Mouse (Mus musculus) limb, embryonic 14.5 days (tissue): ENCODE data around the gene Gtf2f2. TPM values are rescaled to one million over a fixed set of nuclear protein-coding genes. Genes with fewer than 3 reads are reported as not detected.

ENCODE experiments used
- ATAC-seq: fragments of 200-750 bp; cut with Nextera tagmentation; 2 replicates; pipeline ENCODE4 v1.8.0; 2017; ENCODE audit warnings: low read depth, moderate number of reproducible peaks, moderate TSS enrichment; ENCODE audit not compliant: low FRiP score
- DNase-seq: peaks from one replicate; pipeline ENCODE4 v3.0.0-alpha.2; 2015; ENCODE audit warnings: low spot score
- H3K27ac ChIP-seq: fragments of 300-500 bp; sonication (generic); replicated peaks from 2 replicates; pipeline ENCODE4 v1.5.1; 2014; ENCODE audit warnings: low read depth, mild to moderate bottlenecking, low read length, moderate library complexity, mixed read lengths
- H3K27me3 ChIP-seq: fragments of 300-500 bp; sonication (generic); 2 replicates; pipeline ENCODE4 v1.6.1; 2014; ENCODE audit warnings: low read length, mixed read lengths; ENCODE audit not compliant: control insufficient read depth, insufficient read depth
- H3K36me3 ChIP-seq: fragments of 300-500 bp; sonication (generic); 2 replicates; pipeline ENCODE4 v1.6.1; 2014; ENCODE audit warnings: mild to moderate bottlenecking, low read length, moderate library complexity, mixed read lengths; ENCODE audit not compliant: control insufficient read depth, insufficient read depth
- H3K4me1 ChIP-seq: fragments of 300-500 bp; sonication (generic); 2 replicates; pipeline ENCODE4 v1.6.1; 2014; ENCODE audit warnings: antibody characterized with exemption, low read length, mixed read lengths; ENCODE audit not compliant: control insufficient read depth, insufficient read depth
- H3K4me2 ChIP-seq: fragments of 300-500 bp; sonication (generic); replicated peaks from 2 replicates; pipeline ENCODE4 v1.6.1; 2014; ENCODE audit warnings: low read depth, mild to moderate bottlenecking, low read length, moderate library complexity; ENCODE audit not compliant: severe bottlenecking
- H3K4me3 ChIP-seq: fragments of 300-500 bp; sonication (generic); replicated peaks from 2 replicates; pipeline ENCODE4 v1.5.1; 2014; ENCODE audit warnings: low read length
- H3K9ac ChIP-seq: fragments of 300-500 bp; sonication (generic); 2 replicates; pipeline ENCODE4 v1.6.1; 2014; ENCODE audit warnings: mild to moderate bottlenecking, low read depth, low read length, moderate library complexity; ENCODE audit not compliant: severe bottlenecking
- H3K9me3 ChIP-seq: fragments of 300-500 bp; sonication (generic); 2 replicates; pipeline ENCODE4 v1.6.1; 2016; ENCODE audit warnings: low read length; ENCODE audit not compliant: control insufficient read depth
- POLR2A ChIP-seq: fragments of 200-500 bp; IDR thresholded peaks from 2 replicates; pipeline ENCODE4 v1.8.0; 2012; ENCODE audit warnings: inconsistent platforms, mild to moderate bottlenecking, moderate library complexity, borderline replicate concordance; ENCODE audit not compliant: insufficient read depth, insufficient read length; ENCODE audit errors: extremely low read depth
- WGBS: fragments of 180-500 bp; shearing (Covaris S2); extraction: QIAGEN DNeasy Blood & Tissue Kit; methylation state at CpG from one replicate; pipeline ENCODE4 v1.1.7; 2014; 5-methylcytosine and 5-hydroxymethylcytosine counted together
- polyA plus RNA-seq, 2 experiments: library from polyadenylated mRNA; depleted of rRNA in 1 of 2; stranded (reverse) in 1 of 2; unstranded in 1 of 2; fragments of >200 nt; fragmentation: Nextera tagmentation in 1 of 2; extraction: Ambion mirVana in 1 of 2; gene quantifications; 2 replicates each; pipeline versions ENCODE4 v1.2.1 to v1.2.3; 2012 to 2014

The Gtf2f2 gene
- polyA plus RNA-seq, 2 experiments = 22.1 to 34.7 TPM

GRCm38 (mm10) chr14:75903131-75903530 lies 107.5 kb downstream of the Gtf2f2 start:
- ATAC-seq (no peak), DNase-seq (no peak)
- no peak overlapping the region for H3K4me3 ChIP-seq
- no peak overlapping the region for H3K4me2 ChIP-seq
- H3K9me3 ChIP-seq = no peaks in the 10 kb centered on the region
- peaks cover 9% of the 10 kb centered on the region for H3K36me3 ChIP-seq
- H3K27me3 ChIP-seq = no peaks in the 10 kb centered on the region
- H3K4me1 ChIP-seq = peaks cover 28% of the 10 kb centered on the region
- no peak overlapping the region for H3K9ac ChIP-seq
- WGBS = 94% methylated on average over 3 of the region's 3 CpGs
- no peak overlapping the region for H3K27ac ChIP-seq
- TF ChIP-seq POLR2A = no peak

- TF ChIP-seq POLR2A = no peak
- Histone ChIP-seq H3K4me1 (peaks cover 28% of the 10 kb centered on the region), H3K4me3 (no peak overlapping the region), H3K9me3 (no peaks in the 10 kb centered on the region), H3K27me3 (no peaks in the 10 kb centered on the region), H3K27ac (peak overlapping the region; percentile 3; the same call in 1 of the 2 replicates), H3K9ac (no peak overlapping the region), H3K4me2 (no peak overlapping the region), H3K36me3 (peaks cover 14% of the 10 kb centered on the region)
- 58% methylated on average over 2 of the region's 2 CpGs for WGBS
- ATAC-seq = no peak
- DNase-seq = peak; percentile 65
These were observed 108.7 kb downstream of the Gtf2f2 start for GRCm38 (mm10) chr14:75902013-75902412.

GRCm38 (mm10) chr14:75900793-75901499 lies 109.7 kb downstream of the Gtf2f2 start:
- DNase-seq (no peak), ATAC-seq (no peak)
- peak overlapping the region; percentile 38; the same call in 1 of the 2 replicates for H3K9ac ChIP-seq
- H3K27me3 ChIP-seq = no peaks in the 10 kb centered on the region
- no peak overlapping the region for H3K4me2 ChIP-seq
- WGBS = 45% methylated on average over 5 of the region's 5 CpGs
- TF ChIP-seq POLR2A = no peak
- H3K9me3 ChIP-seq = no peaks in the 10 kb centered on the region
- peaks cover 20% of the 10 kb centered on the region for H3K36me3 ChIP-seq
- no peak overlapping the region for H3K4me3 ChIP-seq
- peaks cover 28% of the 10 kb centered on the region for H3K4me1 ChIP-seq
- peak overlapping the region; percentile 72 for H3K27ac ChIP-seq

- Histone ChIP-seq H3K9me3 (no peaks in the 10 kb centered on the region), H3K36me3 (peaks cover 19% of the 10 kb centered on the region), H3K4me3 (no peak overlapping the region), H3K4me1 (peaks cover 28% of the 10 kb centered on the region), H3K27ac (no peak overlapping the region), H3K4me2 (no peak overlapping the region), H3K9ac (no peak overlapping the region), H3K27me3 (no peaks in the 10 kb centered on the region)
- no peak for ATAC-seq
- 17% methylated on average over 4 of the region's 4 CpGs for WGBS
- TF ChIP-seq POLR2A = no peak
- DNase-seq = peak; percentile 84
These were observed 111.1 kb downstream of the Gtf2f2 start for GRCm38 (mm10) chr14:75899566-75899965.

- no peak overlapping the region for H3K27ac ChIP-seq
- no peak overlapping the region for H3K4me3 ChIP-seq
- WGBS = 77% methylated on average over 9 of the region's 9 CpGs
- no peak overlapping the region for H3K4me2 ChIP-seq
- peaks cover 15% of the 10 kb centered on the region for H3K36me3 ChIP-seq
- H3K9ac ChIP-seq = no peak overlapping the region
- no peak for ATAC-seq
- H3K27me3 ChIP-seq = no peaks in the 10 kb centered on the region
- no peak for TF ChIP-seq POLR2A
- DNase-seq = no peak
- no peaks in the 10 kb centered on the region for H3K9me3 ChIP-seq
- no peaks in the 10 kb centered on the region for H3K4me1 ChIP-seq
These were observed 118.5 kb downstream of the Gtf2f2 start for GRCm38 (mm10) chr14:75892118-75892517.
